Mouse (Mus musculus): ENCODE measurements at regions not wholly inside any gene's neighbourhood (a gene's known extent, or its start where the extent isn't known, plus 50 kb on each side); places are given as distances from the start of the nearest gene placed in this dataset.

GRCm38 (mm10) chr15:63006471-63007228, 838.3 kb downstream of the Gsdmc2 start:
- TF ChIP-seq POLR2A (IDR thresholded peaks at IDR 0.05; ENCODE audit: control insufficient read depth, extremely low read depth, insufficient read depth, low read length, poor library complexity): no peak
- no peak for TF ChIP-seq CTCF (IDR thresholded peaks at IDR 0.05; ENCODE audit: borderline replicate concordance, control insufficient read depth, extremely low read depth, insufficient read depth, low read length, poor library complexity)
